Mouse (Mus musculus) megakaryocyte, embryonic 14.5 days (primary cell): ENCODE results near the gene Rasa4.

Experiments used
- FLI1 ChIP-seq: IDR thresholded peaks from 2 replicates; pipeline ENCODE4 v1.6.1; 2012; ENCODE audit warnings: low read length, inconsistent platforms, mixed read lengths
- GATA1 ChIP-seq: IDR thresholded peaks from 3 replicates; pipeline ENCODE4 v1.6.1; 2012; ENCODE audit warnings: mixed read lengths, low read length, inconsistent platforms, borderline replicate concordance

- TF ChIP-seq GATA1 (no peak), FLI1 (no peak)
Observed at GRCm38 (mm10) chr5:136044865-136045264, 38.9 kb upstream of the Rasa4 start.
